Mouse (Mus musculus): ENCODE measurements around the gene Lbhd1. TPM values are rescaled to one million over a fixed set of nuclear protein-coding genes. Genes with fewer than 3 reads are reported as not detected.

The Lbhd1 gene
- total and polyA plus RNA-seq, 3 experiments, result 15.5 to 123 (median 46.5) TPM

- Histone ChIP-seq H3K79me2 (ENCODE audit: control insufficient read depth, insufficient read depth, low read length, poor library complexity) (no peaks in the 10 kb centered on the region; the same call in 1 of the 2 replicates), H3K36me3 (ENCODE audit: control insufficient read depth in 1 of 2, insufficient read depth in 2 of 2, low read length in 2 of 2) (peaks cover 1 to 14% of the 10 kb centered on the region in 2 experiments), H3K4me1 (ENCODE audit: control insufficient read depth in 1 of 2, insufficient read depth in 2 of 2, low read length in 2 of 2) (peaks cover 3 to 17% of the 10 kb centered on the region in 2 experiments), H3K9ac (ENCODE audit: control insufficient read depth, low read depth, low read length, poor library complexity, severe bottlenecking) (peak overlapping the region; percentile 83), H3K27me3 (ENCODE audit: control insufficient read depth in 1 of 2, insufficient read depth in 2 of 2, low read length in 2 of 2) (no peaks in the 10 kb centered on the region), H3K9me3 (replicated peaks; ENCODE audit: insufficient read depth, low read length) (no peaks in the 10 kb centered on the region), H3K4me3 (ENCODE audit: control insufficient read depth in 1 of 2, insufficient read depth in 1 of 2, low read depth in 2 of 2, low read length in 2 of 2) (peak overlapping the region; percentile 77 to 96), H3K27ac (ENCODE audit: control insufficient read depth, low read depth, low read length) (no peak overlapping the region; the same call in 1 of the 2 replicates)
- peak; percentile 81 for DNase-seq (ENCODE audit: low read depth, low spot score)
- TF ChIP-seq GATA1 (IDR thresholded peaks at IDR 0.05; ENCODE audit: low read depth, low read length) (no peak), NELFE (IDR thresholded peaks at IDR 0.05; ENCODE audit: low read depth, low read length) (peak; percentile 74), HCFC1 (IDR thresholded peaks at IDR 0.05; ENCODE audit: low read depth, low read length) (no peak; the same call in 1 of the 2 replicates), POLR2A (IDR thresholded peaks at IDR 0.05; ENCODE audit: control insufficient read depth in 1 of 2, insufficient read depth in 1 of 2, low read depth in 1 of 2, low read length in 2 of 2, poor library complexity in 1 of 2) (peak; percentile 61 to 70; a peak in 3 of 4 replicates), ELF1 (IDR thresholded peaks at IDR 0.05; ENCODE audit: low read depth, low read length) (peak; percentile 45; the same call in 1 of the 2 replicates), ETS1 (IDR thresholded peaks at IDR 0.05; ENCODE audit: low read depth, low read length) (0 out of 2 replicates have a peak, but pooled peaks have one; percentile 9), POLR2AphosphoS2 (IDR thresholded peaks at IDR 0.05; ENCODE audit: low read length) (peak; percentile 60; the same call in 1 of the 2 replicates), MYC (IDR thresholded peaks at IDR 0.05; ENCODE audit: low read depth, low read length) (no peak), SIN3A (IDR thresholded peaks at IDR 0.05; ENCODE audit: low read length) (peak; percentile 57; the same call in 1 of the 2 replicates), KAT2A (conservative IDR thresholded peaks at IDR 0.05; ENCODE audit: low read depth, low read length) (no peak), CTCF (IDR thresholded peaks at IDR 0.05 in 2 of 3, conservative IDR thresholded peaks at IDR 0.05 in 1 of 3; ENCODE audit: control insufficient read depth in 1 of 3, insufficient read depth in 1 of 3, low read depth in 2 of 3, low read length in 3 of 3, poor library complexity in 1 of 3, severe bottlenecking in 1 of 3) (0 out of 6 replicates have a peak, but pooled peaks of 1 of the 3 experiments have one; percentile 1), MXI1 (IDR thresholded peaks at IDR 0.05; ENCODE audit: low read depth, low read length) (peak; percentile 48), ZMIZ1 (IDR thresholded peaks at IDR 0.05; ENCODE audit: low read depth, low read length) (0 out of 2 replicates have a peak, but pooled peaks have one; percentile 55), CHD2 (IDR thresholded peaks at IDR 0.05; ENCODE audit: low read length) (no peak), MAFK (IDR thresholded peaks at IDR 0.05; ENCODE audit: borderline replicate concordance, low read depth, low read length) (no peak), TCF12 (IDR thresholded peaks at IDR 0.05; ENCODE audit: low read depth, low read length) (0 out of 2 replicates have a peak, but pooled peaks have one; percentile 4), USF1 (IDR thresholded peaks at IDR 0.05; ENCODE audit: low read depth, low read length) (0 out of 2 replicates have a peak, but pooled peaks have one; percentile 7)
These were observed 43.4 kb upstream of the Lbhd1 start for GRCm38 (mm10) chr19:8839908-8840791.

- Histone ChIP-seq H3K79me2 (ENCODE audit: control insufficient read depth, insufficient read depth, low read length, poor library complexity) (no peaks in the 10 kb centered on the region; the same call in 1 of the 2 replicates), H3K27me3 (ENCODE audit: control insufficient read depth in 1 of 2, insufficient read depth in 2 of 2, low read length in 2 of 2) (no peaks in the 10 kb centered on the region), H3K9me3 (replicated peaks; ENCODE audit: insufficient read depth, low read length) (no peaks in the 10 kb centered on the region), H3K9ac (ENCODE audit: control insufficient read depth, low read depth, low read length, poor library complexity, severe bottlenecking) (peak overlapping the region; percentile 83), H3K36me3 (ENCODE audit: control insufficient read depth in 1 of 2, insufficient read depth in 2 of 2, low read length in 2 of 2) (peaks cover 2 to 14% of the 10 kb centered on the region in 2 experiments), H3K27ac (ENCODE audit: control insufficient read depth, low read depth, low read length) (no peak overlapping the region), H3K4me1 (ENCODE audit: control insufficient read depth in 1 of 2, insufficient read depth in 2 of 2, low read length in 2 of 2) (peaks cover 3 to 17% of the 10 kb centered on the region in 2 experiments), H3K4me3 (ENCODE audit: control insufficient read depth in 1 of 2, insufficient read depth in 1 of 2, low read depth in 2 of 2, low read length in 2 of 2) (peak overlapping the region; percentile 77 to 96)
- TF ChIP-seq MAZ (IDR thresholded peaks at IDR 0.05; ENCODE audit: low read depth, low read length), result no peak
- no peak for TF ChIP-seq MYB (IDR thresholded peaks at IDR 0.05; ENCODE audit: low read depth, low read length)
- no peak for TF ChIP-seq POLR2AphosphoS5 (IDR thresholded peaks at IDR 0.05; ENCODE audit: borderline replicate concordance, low read depth, low read length)
- TF ChIP-seq SMC3 (IDR thresholded peaks at IDR 0.05; ENCODE audit: low read depth, low read length), result no peak
- TF ChIP-seq HCFC1 (IDR thresholded peaks at IDR 0.05; ENCODE audit: low read depth, low read length), result no peak
- TF ChIP-seq NELFE (IDR thresholded peaks at IDR 0.05; ENCODE audit: low read depth, low read length), result no peak
- TF ChIP-seq BHLHE40 (IDR thresholded peaks at IDR 0.05; ENCODE audit: borderline replicate concordance, low read depth, low read length), result no peak
- no peak for TF ChIP-seq USF2 (IDR thresholded peaks at IDR 0.05; ENCODE audit: borderline replicate concordance in 1 of 2, insufficient read depth in 1 of 2, low read depth in 1 of 2, low read length in 2 of 2)
- no peak for TF ChIP-seq POLR2A (IDR thresholded peaks at IDR 0.05; ENCODE audit: control insufficient read depth in 1 of 2, insufficient read depth in 1 of 2, low read depth in 1 of 2, low read length in 2 of 2, poor library complexity in 1 of 2)
- no peak for TF ChIP-seq E2F4 (IDR thresholded peaks at IDR 0.05; ENCODE audit: borderline replicate concordance, low read depth, low read length)
- TF ChIP-seq MXI1 (IDR thresholded peaks at IDR 0.05; ENCODE audit: low read depth, low read length), result no peak
- TF ChIP-seq POLR2AphosphoS2 (IDR thresholded peaks at IDR 0.05; ENCODE audit: low read length), result no peak
- no peak for DNase-seq (ENCODE audit: low read depth, low spot score)
These were observed 42.5 kb upstream of the Lbhd1 start for GRCm38 (mm10) chr19:8841012-8841411.
